Mouse (Mus musculus): ENCODE data around the gene Miga1. TPM values are rescaled to one million over a fixed set of nuclear protein-coding genes. Genes with fewer than 3 reads are reported as not detected.
"Not testable (repeated sequence)": the region's sequence is repeated elsewhere in the genome, so short reads cannot be mapped to it uniquely, and the experiment has no call there.

Gene Miga1
- total RNA-seq, 2 experiments from 2014 or later, result 74.5 to 78.2 TPM

DNA sequence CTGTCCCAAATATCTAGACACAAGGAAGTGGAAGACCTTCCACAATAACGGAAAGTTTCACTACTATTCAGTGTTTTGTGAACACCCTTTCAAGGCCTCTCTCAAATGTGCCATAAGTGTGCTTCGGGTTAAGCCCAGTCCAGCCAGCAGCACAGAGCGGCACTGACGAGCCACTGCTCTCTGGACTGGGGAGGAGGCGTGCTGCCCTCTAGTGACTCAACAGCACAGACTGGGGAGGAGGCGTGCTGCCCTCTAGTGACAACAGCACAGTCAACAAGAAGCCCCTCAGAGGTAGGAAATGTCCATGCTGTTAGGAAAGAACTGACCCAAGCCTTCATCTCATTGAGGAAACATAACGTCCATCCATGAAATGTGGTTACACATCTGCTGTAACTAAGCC, 24.6 kb downstream of the Miga1 start:
- Histone ChIP-seq H3K27ac (no peak overlapping the region), H3K4me3 (no peak overlapping the region)
- peak; percentile 71 to 72 for DNase-seq (ENCODE audit: low spot score in 2 of 2)
- peak; percentile 93 for TF ChIP-seq CTCF (conservative IDR thresholded peaks at IDR 0.05)

DNA sequence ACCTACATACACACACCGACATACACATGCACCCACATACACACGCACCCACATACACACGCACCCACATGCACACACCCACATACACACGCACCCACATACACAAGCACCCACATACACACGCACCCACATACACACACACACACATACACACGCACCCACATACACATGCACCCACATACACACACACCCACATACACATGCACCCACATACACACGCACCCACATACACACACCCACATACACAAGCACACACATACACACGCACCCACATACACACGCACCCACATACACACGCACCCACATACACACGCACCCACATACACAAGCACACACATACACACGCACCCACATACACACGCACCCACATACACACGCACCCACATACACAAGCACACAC, 25.5 kb downstream of the Miga1 start:
- H3K27ac ChIP-seq; H3K4me3 ChIP-seq; DNase-seq (ENCODE audit: low spot score in 2 of 2): not testable (repeated sequence)

DNA sequence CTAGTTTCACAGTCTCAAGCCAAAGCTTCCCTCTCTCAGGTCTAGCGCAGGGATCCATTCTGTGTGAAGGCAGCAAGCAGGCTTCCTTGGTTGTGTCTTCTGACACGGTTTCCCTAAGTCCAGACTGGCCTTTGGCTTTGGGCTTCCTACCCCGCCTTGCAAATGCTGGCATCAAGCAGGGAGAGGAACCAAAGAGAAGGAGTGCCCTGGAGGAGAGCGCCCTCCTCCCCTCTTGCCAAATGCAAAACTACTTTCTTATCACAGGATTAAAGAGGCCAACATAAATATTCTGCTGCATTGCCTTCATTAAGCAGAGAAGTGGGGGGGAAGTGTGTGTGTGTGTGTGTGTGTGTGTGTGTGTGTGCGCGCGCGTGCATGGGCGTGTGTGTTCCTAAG, 31.0 kb downstream of the Miga1 start:
- no peak for DNase-seq (ENCODE audit: low spot score in 2 of 2)
- Histone ChIP-seq H3K4me3 (no peak overlapping the region), H3K27ac (no peak overlapping the region)
- TF ChIP-seq CTCF (conservative IDR thresholded peaks at IDR 0.05), result no peak

GRCm38 (mm10) chr3:152308485-152309249, 31.5 kb downstream of the Miga1 start:
- no peak for DNase-seq (ENCODE audit: low spot score in 2 of 2)
- TF ChIP-seq CTCF (conservative IDR thresholded peaks at IDR 0.05), result no peak
- no peak overlapping the region for H3K4me3 ChIP-seq
- no peak overlapping the region for H3K27ac ChIP-seq

- no peak for DNase-seq (ENCODE audit: low spot score in 2 of 2)
- H3K4me3 ChIP-seq, result no peak overlapping the region
- H3K27ac ChIP-seq, result no peak overlapping the region
- TF ChIP-seq CTCF (conservative IDR thresholded peaks at IDR 0.05), result no peak
These were observed 34.2 kb downstream of the Miga1 start for GRCm38 (mm10) chr3:152305971-152306370.

DNA sequence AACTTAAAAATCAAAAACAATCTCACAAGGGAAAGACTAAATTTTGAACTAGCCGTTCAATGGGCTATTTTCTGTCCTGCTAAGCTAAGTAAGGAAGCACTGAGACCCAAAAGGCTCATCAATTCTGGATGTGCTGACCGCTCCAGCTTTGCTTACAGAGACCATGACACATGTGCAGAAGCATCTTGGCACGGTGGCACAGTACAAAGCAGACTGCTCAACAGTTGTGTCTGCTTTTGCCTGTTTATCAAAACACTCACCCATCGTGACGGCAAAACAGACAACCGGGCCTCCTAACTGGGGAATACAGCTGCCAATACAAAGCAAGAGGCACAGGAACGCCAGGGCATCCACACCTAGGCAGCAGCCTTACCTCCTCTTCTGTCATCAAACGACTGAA, 35.1 kb downstream of the Miga1 start:
- Histone ChIP-seq H3K4me3 (no peak overlapping the region), H3K27ac (no peak overlapping the region)
- TF ChIP-seq CTCF (conservative IDR thresholded peaks at IDR 0.05), result no peak
- DNase-seq (ENCODE audit: low spot score in 2 of 2), result no peak

- H3K4me3 ChIP-seq, result no peak overlapping the region
- TF ChIP-seq CTCF (conservative IDR thresholded peaks at IDR 0.05), result no peak
- DNase-seq (ENCODE audit: low spot score in 2 of 2), result no peak
- H3K27ac ChIP-seq, result no peak overlapping the region
These were observed 36.0 kb downstream of the Miga1 start for GRCm38 (mm10) chr3:152304093-152304815.

DNA sequence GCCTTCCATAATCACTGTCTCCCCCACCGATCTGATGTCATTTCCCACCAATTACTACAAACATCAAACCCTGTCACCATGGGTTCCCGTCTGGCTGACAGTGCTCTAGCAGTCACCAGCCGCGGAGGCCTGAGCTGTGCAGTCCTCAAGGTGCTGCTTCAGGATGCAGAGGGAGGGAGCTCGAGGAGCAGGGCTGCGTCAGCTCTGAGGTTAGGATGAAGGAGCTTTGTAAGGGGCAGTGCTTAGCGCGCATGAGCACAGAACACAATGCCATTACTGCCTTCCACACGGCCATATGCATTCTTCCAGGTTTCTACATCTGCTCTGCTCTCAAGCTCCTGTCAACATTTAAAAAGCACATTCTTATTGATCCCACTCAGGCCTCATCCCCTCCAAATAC, 37.2 kb downstream of the Miga1 start:
- TF ChIP-seq CTCF (conservative IDR thresholded peaks at IDR 0.05), result no peak
- Histone ChIP-seq H3K4me3 (no peak overlapping the region), H3K27ac (no peak overlapping the region)
- no peak for DNase-seq (ENCODE audit: low spot score in 2 of 2)

GRCm38 (mm10) chr3:152300376-152301337, 39.5 kb downstream of the Miga1 start:
- no peak for DNase-seq (ENCODE audit: low spot score in 2 of 2)
- H3K4me3 ChIP-seq, result no peak overlapping the region
- no peak overlapping the region for H3K27ac ChIP-seq
- peak; percentile 61 for TF ChIP-seq CTCF (conservative IDR thresholded peaks at IDR 0.05)

DNA sequence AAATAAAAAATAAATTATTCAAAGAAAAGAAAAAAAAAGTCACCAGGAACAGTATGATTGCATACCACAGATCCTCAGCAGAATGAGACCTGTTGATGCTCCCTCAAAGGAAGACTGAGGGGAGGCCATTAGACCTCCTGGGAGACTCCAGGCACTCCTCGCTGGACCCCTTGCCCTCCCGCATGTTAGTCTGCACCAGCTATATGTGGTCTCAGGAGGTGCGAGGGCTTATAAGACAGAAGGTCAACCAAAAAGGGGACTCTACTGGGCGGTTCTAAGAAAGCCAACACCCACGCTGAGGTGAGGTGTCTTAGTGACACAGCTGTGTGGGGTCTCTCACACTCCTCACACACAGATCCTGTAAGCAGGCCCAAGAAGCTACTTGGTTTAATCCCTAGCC, 44.3 kb downstream of the Miga1 start:
- TF ChIP-seq CTCF (conservative IDR thresholded peaks at IDR 0.05), result no peak
- DNase-seq (ENCODE audit: low spot score in 2 of 2), result no peak
- no peak overlapping the region for H3K4me3 ChIP-seq
- H3K27ac ChIP-seq, result no peak overlapping the region

- Histone ChIP-seq H3K27ac (no peak overlapping the region), H3K4me3 (no peak overlapping the region)
- no peak for DNase-seq (ENCODE audit: low spot score in 2 of 2)
- no peak for TF ChIP-seq CTCF (conservative IDR thresholded peaks at IDR 0.05)
These were observed 45.8 kb downstream of the Miga1 start for GRCm38 (mm10) chr3:152294400-152294799.

DNA sequence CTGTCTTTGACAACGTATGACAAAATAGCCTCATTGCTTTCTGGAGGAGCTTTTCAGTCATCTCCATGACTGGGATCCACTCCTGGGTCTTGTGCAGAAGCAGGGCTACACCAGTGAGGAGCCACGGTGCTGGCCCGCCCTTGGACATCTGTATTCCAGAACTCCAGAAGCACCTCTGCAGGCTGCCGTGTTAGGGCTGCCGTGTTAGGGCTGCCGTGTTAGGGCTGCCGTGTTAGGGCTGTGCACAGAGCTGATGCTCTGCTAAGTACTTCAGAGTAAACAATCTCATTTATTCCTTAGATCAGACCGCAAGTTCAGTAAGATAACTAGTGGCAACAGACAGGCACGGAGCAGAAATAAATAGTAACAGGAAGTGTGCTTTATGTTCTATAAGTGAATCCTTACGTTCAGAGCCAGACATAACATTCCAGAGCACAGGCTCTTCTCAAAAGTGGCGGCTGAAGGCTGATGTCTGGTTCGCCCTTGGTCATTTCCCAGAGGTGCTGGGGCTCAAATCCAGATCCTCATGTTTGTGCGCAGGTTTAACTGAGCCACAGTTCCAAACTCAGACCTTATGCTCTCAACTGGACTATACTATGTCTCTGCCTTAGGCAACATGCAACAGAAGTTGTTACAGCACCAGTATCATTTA, 46.6 kb downstream of the Miga1 start:
- DNase-seq (ENCODE audit: low spot score in 2 of 2), result no peak
- Histone ChIP-seq H3K27ac (no peak overlapping the region), H3K4me3 (no peak overlapping the region)
- no peak for TF ChIP-seq CTCF (conservative IDR thresholded peaks at IDR 0.05)
